Mouse (Mus musculus) hindbrain, embryonic 15.5 days (tissue): Measurements from ENCODE around the gene Amh. TPM values are rescaled to one million over a fixed set of nuclear protein-coding genes. Genes with fewer than 3 reads are reported as not detected.
"Not testable (repeated sequence)": the region's sequence is repeated elsewhere in the genome, so short reads cannot be mapped to it uniquely, and the experiment has no call there.

Experiments used
- ATAC-seq: fragments of 200-750 bp; cut with Nextera tagmentation; 2 replicates; pipeline ENCODE4 v1.8.0; 2017; ENCODE audit warnings: low read depth, moderate number of reproducible peaks, moderate TSS enrichment; ENCODE audit not compliant: low FRiP score
- H3K27ac ChIP-seq: fragments of 300-500 bp; sonication (generic); replicated peaks from 2 replicates; pipeline ENCODE4 v1.5.1; 2015; ENCODE audit warnings: mild to moderate bottlenecking, inconsistent platforms
- H3K27me3 ChIP-seq: fragments of 300-500 bp; sonication (generic); 2 replicates; pipeline ENCODE4 v1.6.1; 2015; ENCODE audit warnings: control low read depth, inconsistent platforms
- H3K36me3 ChIP-seq: fragments of 300-500 bp; sonication (generic); 2 replicates; pipeline ENCODE4 v1.6.1; 2015; ENCODE audit warnings: control low read depth, inconsistent platforms
- H3K4me1 ChIP-seq: fragments of 300-500 bp; sonication (generic); replicated peaks from 2 replicates; pipeline ENCODE4 v1.6.1; 2015; ENCODE audit warnings: control low read depth, inconsistent platforms
- H3K4me2 ChIP-seq: fragments of 300-500 bp; sonication (generic); 2 replicates; pipeline ENCODE4 v1.6.1; 2015; ENCODE audit warnings: moderate library complexity, mild to moderate bottlenecking, inconsistent platforms
- H3K4me3 ChIP-seq: fragments of 300-500 bp; sonication (generic); 2 replicates; pipeline ENCODE4 v1.5.1; 2015; ENCODE audit warnings: mild to moderate bottlenecking, inconsistent platforms
- H3K9ac ChIP-seq: fragments of 300-500 bp; sonication (generic); 2 replicates; pipeline ENCODE4 v1.6.1; 2015; ENCODE audit warnings: inconsistent platforms
- H3K9me3 ChIP-seq: fragments of 300-500 bp; sonication (generic); 2 replicates; pipeline ENCODE4 v1.6.1; 2016; ENCODE audit warnings: control low read depth, inconsistent platforms
- WGBS: fragments of 180-500 bp; shearing (Covaris S2); methylation state at CpG from one replicate; pipeline ENCODE4 v1.1.7; 2015; 5-methylcytosine and 5-hydroxymethylcytosine counted together
- polyA plus RNA-seq: library from polyadenylated mRNA; unstranded; fragments of >200 nt; fragmentation: Nextera tagmentation; extraction: Ambion mirVana; gene quantifications from 2 replicates; pipeline ENCODE4 v1.2.1, GENCODE M21; 2015

Amh gene
- polyA plus RNA-seq, 1 experiment from 2014 or later, result 0.14 TPM

DNA sequence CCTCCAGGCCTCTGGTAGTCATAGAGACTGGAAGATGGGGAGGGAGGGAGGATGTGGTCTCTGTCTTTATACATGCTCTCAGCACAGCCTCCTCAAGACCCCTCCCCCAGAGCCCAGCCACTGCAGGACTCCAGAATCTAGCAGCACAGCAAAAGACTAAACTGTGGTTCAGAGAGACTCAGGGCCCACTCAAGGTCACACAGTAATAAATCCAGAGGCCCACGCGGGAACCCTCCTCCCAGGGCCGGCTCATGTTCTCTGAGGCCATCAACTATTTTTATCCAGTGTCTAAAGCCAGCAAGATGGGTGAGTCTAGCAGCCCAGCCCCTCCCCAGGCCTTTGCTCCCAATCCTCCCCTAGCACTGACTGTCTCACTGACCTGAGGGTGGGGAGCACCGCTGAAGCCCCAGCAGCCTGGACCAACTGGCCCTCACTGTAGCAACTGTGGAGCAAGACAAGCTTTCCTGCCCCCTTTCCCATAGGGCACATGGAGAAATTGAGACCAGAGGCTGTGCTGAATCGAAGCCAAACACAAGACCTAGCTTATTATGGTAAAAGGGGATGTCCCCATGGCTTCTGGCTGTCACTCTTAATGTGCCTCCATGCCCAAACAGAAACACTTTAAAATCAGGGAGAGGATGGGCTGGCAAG, 7.5 kb downstream of the Amh start:
- peaks cover 22% of the 10 kb centered on the region for H3K4me1 ChIP-seq
- no peaks in the 10 kb centered on the region for H3K9me3 ChIP-seq
- H3K36me3 ChIP-seq, result no peaks in the 10 kb centered on the region
- WGBS, result 70% methylated on average over 5 of the region's 5 CpGs
- H3K27ac ChIP-seq, result no peak overlapping the region
- H3K9ac ChIP-seq, result no peak overlapping the region
- H3K27me3 ChIP-seq, result peaks cover 28% of the 10 kb centered on the region
- ATAC-seq, result no peak
- no peak overlapping the region for H3K4me2 ChIP-seq
- no peak overlapping the region for H3K4me3 ChIP-seq

DNA sequence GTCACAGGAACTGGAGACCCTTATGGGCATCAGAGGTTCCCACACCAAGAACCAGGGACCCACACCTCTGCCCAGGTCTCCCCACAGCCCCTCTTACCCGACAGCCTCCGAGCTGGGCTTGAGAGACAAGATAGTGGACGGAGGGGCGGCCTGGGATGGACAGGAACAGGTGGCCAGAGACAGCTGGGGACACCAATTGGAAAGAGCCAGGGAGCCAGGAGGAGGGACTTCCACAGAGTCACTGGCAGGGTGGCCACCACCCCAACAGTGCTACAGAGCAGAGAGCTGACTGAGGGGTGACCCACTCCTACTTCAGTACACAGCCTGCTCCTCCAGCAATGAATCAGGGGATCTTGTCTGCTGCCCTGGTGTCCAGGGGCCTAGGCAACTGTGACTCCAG, 8.3 kb downstream of the Amh start, which contains the start of gene Jsrp1:
Gene Jsrp1 (minus strand): TSS at position 133 of the 400 bp plus-strand sequence.
- H3K27me3 ChIP-seq, result peaks cover 24% of the 10 kb centered on the region
- H3K4me3 ChIP-seq, result no peak within 1 kb of the TSS
- no peaks in the 10 kb centered on the region for H3K9me3 ChIP-seq
- ATAC-seq, result no peak
- 73% methylated on average over 4 of the region's 4 CpGs for WGBS
- H3K36me3 ChIP-seq, result no peaks in the 10 kb centered on the region
- no peak within 1 kb of the TSS for H3K27ac ChIP-seq
- H3K4me2 ChIP-seq, result no peak within 1 kb of the TSS
- H3K4me1 ChIP-seq, result peaks cover 14% of the 10 kb centered on the region
- no peak within 1 kb of the TSS for H3K9ac ChIP-seq

DNA sequence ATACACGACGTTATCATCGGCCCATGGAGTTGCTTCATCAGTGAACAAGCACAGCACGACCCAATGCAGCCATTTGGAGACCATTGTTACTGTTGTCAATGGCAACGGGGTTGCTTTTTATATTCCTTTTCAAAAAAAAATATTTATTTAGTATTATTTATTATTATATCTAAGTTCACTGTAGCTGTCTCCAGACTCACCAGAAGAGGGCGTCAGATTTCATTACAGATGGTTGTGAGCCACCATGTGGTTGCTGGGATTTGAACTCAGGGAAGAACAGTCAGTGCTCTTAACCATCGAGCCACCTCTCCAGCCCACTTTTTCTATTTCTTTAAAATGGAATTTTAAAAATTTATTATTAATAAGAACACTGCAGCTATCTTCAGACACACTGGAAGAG, 9.8 kb downstream of the Amh start:
- 59% methylated on average over 7 of the region's 7 CpGs for WGBS
- ATAC-seq, result no peak
- Histone ChIP-seq H3K4me1 (peaks cover 6% of the 10 kb centered on the region; the same call in 1 of the 2 replicates), H3K27ac (no peak overlapping the region), H3K4me3 (no peak overlapping the region), H3K4me2 (no peak overlapping the region), H3K27me3 (peaks cover 13% of the 10 kb centered on the region), H3K36me3 (no peaks in the 10 kb centered on the region), H3K9me3 (no peaks in the 10 kb centered on the region), H3K9ac (no peak overlapping the region)

DNA sequence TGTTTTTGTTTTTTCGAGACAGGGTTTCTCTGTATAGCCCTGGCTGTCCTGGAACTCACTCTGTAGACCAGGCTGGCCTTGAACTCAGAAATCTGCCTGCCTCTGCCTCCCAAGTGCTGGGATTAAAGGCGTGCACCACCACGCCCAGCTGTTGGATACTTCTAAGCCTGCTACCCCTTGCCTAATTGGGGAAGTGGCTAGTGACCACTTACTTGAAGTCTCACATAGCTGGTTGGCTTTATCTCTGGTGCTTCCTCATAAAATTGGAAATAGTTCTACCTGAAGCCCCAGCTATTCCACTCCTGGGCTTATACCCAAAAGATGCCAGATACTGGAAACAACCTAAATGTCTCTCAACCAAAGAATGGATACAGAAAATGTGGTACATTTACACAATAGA, 11.3 kb downstream of the Amh start:
- not testable (repeated sequence) for H3K4me2 ChIP-seq, H3K9me3 ChIP-seq, H3K4me1 ChIP-seq, H3K27me3 ChIP-seq, H3K36me3 ChIP-seq, H3K9ac ChIP-seq, H3K4me3 ChIP-seq, ATAC-seq, H3K27ac ChIP-seq
- 87% methylated on average over 3 of the region's 3 CpGs for WGBS

DNA sequence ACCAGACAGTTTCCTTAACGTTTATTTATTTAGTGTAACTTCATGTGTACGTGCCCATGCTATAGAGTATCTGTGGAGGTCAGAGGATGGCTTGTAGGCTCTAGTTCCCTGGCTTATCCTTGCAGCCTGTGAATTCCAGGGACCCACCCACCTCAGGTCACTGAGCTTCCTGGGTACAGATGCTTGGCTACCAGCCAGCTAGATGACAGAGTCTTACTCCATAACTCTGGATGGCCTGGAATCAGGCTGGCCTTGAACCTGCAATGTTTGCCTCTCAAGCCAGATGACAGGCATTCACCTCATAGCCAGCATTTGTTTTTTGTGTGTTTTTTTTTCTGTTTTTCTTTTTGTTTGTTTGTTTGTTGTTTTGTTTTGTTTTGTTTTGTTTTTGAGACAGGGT, 12.1 kb downstream of the Amh start:
- H3K4me3 ChIP-seq, result no peak overlapping the region
- H3K36me3 ChIP-seq, result no peaks in the 10 kb centered on the region
- no peak overlapping the region for H3K9ac ChIP-seq
- 69% methylated on average over 2 of the region's 2 CpGs for WGBS
- ATAC-seq, result no peak
- H3K9me3 ChIP-seq, result no peaks in the 10 kb centered on the region
- no peak overlapping the region for H3K27ac ChIP-seq
- no peaks in the 10 kb centered on the region for H3K4me1 ChIP-seq
- no peak overlapping the region for H3K4me2 ChIP-seq
- H3K27me3 ChIP-seq, result no peaks in the 10 kb centered on the region

DNA sequence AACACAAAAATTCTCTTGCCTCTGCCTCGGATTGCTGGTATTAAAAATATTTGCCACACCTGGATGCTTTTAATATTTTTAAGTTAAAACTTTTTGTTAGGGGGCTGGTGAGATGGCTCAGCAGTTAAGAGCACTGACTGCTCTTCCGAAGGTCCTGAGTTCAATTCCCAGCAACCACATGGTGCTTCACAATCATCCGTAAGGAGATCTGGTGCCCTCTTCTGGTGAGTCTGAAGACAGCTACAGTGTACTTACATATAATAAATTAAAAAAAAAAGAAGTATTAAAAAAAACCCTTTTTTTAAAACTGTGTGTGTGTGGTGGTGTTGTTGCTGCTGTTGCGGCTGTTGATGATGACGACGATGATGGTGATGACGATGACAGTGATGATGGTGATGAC, 12.9 kb downstream of the Amh start:
- not testable (repeated sequence) for H3K9ac ChIP-seq, ATAC-seq, H3K27ac ChIP-seq, H3K27me3 ChIP-seq, H3K9me3 ChIP-seq, H3K4me2 ChIP-seq, H3K36me3 ChIP-seq, H3K4me3 ChIP-seq, H3K4me1 ChIP-seq
- 81% methylated on average over 7 of the region's 7 CpGs for WGBS

DNA sequence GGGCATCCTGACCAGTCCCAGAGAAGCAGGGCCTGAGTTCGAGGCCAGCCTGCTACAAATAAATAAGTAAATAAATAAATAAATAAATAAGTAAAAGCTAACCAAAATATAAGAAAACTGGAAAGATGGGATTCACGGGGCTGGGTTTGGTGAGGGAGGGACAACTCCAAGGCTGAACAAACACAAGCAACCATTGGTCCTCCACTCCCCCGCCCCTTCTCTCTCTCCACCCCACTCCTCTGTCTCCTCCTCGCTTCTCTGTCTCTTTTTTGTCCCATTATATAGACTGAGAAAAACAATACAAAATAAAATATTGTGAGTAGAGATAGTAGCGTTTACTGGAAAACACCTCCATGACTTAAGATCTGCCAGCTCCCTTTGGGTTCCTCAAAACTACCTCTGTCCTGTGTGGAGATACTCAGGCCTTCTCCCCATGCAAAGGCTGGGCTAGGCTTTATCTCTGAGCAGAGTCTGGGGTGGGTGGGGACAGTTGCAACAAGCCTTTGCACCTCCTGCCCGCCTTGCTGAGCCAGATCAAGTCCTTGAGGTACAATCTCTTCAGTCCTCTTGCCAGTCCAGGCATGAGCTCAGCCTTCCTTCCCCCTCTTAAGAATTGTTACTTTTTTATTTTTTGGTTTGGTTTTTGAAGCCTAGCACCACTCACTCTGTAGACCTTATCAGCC, 13.7 kb downstream of the Amh start:
- Histone ChIP-seq H3K4me1 (no peaks in the 10 kb centered on the region), H3K36me3 (no peaks in the 10 kb centered on the region), H3K4me3 (no peak overlapping the region), H3K4me2 (no peak overlapping the region), H3K9ac (no peak overlapping the region), H3K27ac (no peak overlapping the region), H3K9me3 (no peaks in the 10 kb centered on the region), H3K27me3 (no peaks in the 10 kb centered on the region)
- no peak for ATAC-seq
- WGBS, result 53% methylated on average over 6 of the region's 6 CpGs

DNA sequence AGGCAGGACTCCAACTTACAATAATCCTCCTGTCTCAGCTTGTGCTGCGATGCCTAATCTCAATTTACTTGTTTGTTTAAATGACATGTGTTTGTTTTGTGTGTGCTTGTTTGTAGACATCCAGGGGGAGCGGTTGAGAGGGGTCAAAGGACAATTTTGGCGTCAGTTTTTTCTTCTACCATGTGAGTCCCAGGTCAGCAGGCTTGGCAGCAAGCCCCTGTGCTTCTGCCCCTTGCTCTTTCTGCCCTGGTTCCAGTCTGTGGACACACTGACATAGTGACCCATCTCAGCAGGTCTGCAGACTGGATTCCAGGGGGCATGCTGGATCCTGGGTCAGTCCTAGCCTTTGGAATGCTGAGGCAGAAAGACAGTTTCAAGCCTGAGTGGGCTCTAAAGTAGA, 14.4 kb downstream of the Amh start:
- Histone ChIP-seq H3K4me3 (no peak overlapping the region), H3K9ac (no peak overlapping the region), H3K4me2 (no peak overlapping the region), H3K36me3 (no peaks in the 10 kb centered on the region), H3K27ac (no peak overlapping the region), H3K9me3 (no peaks in the 10 kb centered on the region), H3K4me1 (no peaks in the 10 kb centered on the region), H3K27me3 (no peaks in the 10 kb centered on the region)
- no peak for ATAC-seq
- WGBS, result 57% methylated on average over 3 of the region's 3 CpGs

DNA sequence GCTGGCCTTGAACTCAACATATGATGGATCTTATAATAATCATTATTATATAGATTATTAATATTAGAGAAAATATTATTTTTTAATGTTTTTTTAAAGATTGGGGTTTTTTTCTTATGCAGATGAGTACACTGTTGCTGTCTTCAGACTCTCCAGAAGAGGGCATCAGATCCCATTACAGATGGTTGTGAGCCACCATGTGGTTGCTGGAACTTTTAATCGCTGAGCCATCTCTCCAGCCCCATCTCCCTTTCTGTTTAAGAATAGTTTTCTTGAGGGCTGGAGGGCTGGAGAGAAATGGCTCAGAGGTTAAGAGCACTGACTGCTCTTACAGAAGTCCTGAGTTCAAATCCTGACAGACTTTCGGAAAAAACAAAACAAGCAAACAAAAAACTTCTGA, 16.9 kb downstream of the Amh start:
- 43% methylated on average over 2 of the region's 2 CpGs for WGBS
- H3K9me3 ChIP-seq, result no peaks in the 10 kb centered on the region
- no peaks in the 10 kb centered on the region for H3K27me3 ChIP-seq
- no peak overlapping the region for H3K4me3 ChIP-seq
- H3K4me1 ChIP-seq, result no peaks in the 10 kb centered on the region; the same call in 1 of the 2 replicates
- no peak for ATAC-seq
- H3K9ac ChIP-seq, result no peak overlapping the region
- no peak overlapping the region for H3K4me2 ChIP-seq
- H3K27ac ChIP-seq, result no peak overlapping the region
- H3K36me3 ChIP-seq, result no peaks in the 10 kb centered on the region

DNA sequence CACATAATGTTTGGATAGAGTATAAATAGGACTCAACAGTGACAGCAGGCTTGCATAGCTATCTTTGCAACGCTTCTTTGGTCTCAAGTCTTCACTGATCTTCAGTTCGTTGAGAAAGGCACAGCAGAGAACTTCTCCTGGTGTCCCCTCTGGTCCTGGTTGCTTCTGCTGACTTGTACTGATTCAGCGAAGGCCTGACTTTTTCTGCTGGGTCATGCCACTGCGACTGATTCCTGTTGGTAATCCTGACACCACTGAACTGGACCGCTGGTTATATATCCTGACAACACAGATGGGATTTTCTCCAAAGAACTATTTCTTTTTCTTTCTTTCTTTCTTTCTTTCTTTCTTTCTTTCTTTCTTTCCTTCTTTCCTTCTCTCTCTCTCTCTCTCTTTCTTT, 17.5 kb downstream of the Amh start:
- H3K4me3 ChIP-seq, result no peak overlapping the region
- H3K4me1 ChIP-seq, result peaks cover 2% of the 10 kb centered on the region
- H3K4me2 ChIP-seq, result no peak overlapping the region
- H3K36me3 ChIP-seq, result no peaks in the 10 kb centered on the region
- no peak for ATAC-seq
- H3K27ac ChIP-seq, result no peak overlapping the region
- 91% methylated on average over 5 of the region's 5 CpGs for WGBS
- no peaks in the 10 kb centered on the region for H3K27me3 ChIP-seq
- no peaks in the 10 kb centered on the region for H3K9me3 ChIP-seq
- H3K9ac ChIP-seq, result no peak overlapping the region

DNA sequence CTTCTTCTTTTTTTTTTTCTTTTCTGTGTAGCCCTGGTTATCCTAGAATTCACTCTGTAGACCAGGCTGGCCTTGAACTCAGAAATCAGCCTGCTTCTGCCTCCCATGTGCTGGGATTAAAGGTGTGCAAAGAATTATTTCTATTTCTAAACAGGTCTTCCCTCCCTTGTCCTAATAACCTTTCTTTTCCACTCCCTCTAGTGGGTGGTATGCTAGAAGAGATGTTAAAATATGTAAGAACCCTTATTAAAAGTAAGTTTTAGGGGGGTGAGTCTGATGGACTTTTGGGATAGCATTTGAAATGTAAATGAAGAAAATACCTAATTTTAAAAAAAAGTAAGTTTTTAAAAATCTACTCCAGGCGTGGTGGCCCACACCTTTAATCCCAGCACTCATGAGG, 18.3 kb downstream of the Amh start:
- Histone ChIP-seq H3K4me1 (peaks cover 10% of the 10 kb centered on the region), H3K4me2 (no peak overlapping the region), H3K27ac (no peak overlapping the region), H3K9me3 (no peaks in the 10 kb centered on the region), H3K4me3 (no peak overlapping the region), H3K27me3 (no peaks in the 10 kb centered on the region), H3K9ac (no peak overlapping the region), H3K36me3 (no peaks in the 10 kb centered on the region)
- WGBS, result 82% methylated on average over 1 of the region's 1 CpGs
- no peak for ATAC-seq

DNA sequence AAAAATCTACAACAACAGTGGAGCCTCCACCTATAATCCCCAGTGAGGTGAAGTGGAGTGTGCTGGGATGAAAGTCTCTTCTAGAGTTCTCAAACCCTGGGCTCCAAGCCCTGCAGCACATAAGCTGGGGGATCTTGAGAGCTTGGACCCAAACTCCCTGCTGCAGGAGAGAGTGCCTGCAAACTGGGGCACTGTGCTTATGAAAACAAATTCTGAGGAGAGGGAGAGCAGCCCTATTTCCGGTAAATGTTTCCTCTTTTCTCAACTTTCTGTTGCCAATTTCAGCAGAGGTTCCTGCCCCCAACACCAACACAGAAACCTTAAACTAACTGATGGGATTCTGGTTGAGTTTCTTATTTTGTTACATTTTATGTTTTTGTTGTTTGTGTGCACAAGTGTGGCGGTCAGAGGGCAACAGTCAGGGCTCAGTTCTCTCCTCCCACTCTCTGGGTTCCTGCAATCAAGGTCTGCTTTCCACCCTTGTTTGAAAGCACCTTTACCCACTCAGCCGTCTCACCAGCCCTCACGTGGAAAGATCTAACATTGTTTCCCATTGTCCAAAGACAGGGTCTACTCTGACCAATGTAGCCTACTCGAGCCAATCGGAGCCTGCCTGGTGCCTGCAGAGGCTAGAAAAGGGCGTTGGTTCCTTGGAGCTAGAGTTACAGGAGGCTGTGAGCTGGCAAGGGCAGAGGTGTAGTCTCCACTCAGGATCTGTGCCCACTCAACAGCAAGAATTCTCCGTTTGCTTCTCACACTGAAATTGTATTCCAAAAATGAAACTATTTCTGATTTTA, 19.0 kb downstream of the Amh start:
- peaks cover 14% of the 10 kb centered on the region for H3K4me1 ChIP-seq
- no peaks in the 10 kb centered on the region for H3K9me3 ChIP-seq
- no peak overlapping the region for H3K27ac ChIP-seq
- 73% methylated on average over 8 of the region's 8 CpGs for WGBS
- no peaks in the 10 kb centered on the region for H3K27me3 ChIP-seq
- ATAC-seq, result no peak
- no peak overlapping the region for H3K4me2 ChIP-seq
- no peak overlapping the region for H3K9ac ChIP-seq
- H3K36me3 ChIP-seq, result 0 out of 2 replicates have a peak, but pooled peaks cover under 1% of the 10 kb centered on the region
- H3K4me3 ChIP-seq, result no peak overlapping the region
